Mouse (Mus musculus) testis, adult 2 months (tissue): ENCODE measurements around the gene Fam234a. TPM values are rescaled to one million over a fixed set of nuclear protein-coding genes. Genes with fewer than 3 reads are reported as not detected.

ENCODE experiments used
- H3K27ac ChIP-seq: fragments of 200-500 bp; 2 replicates; pipeline ENCODE4 v1.5.1; 2012; ENCODE audit warnings: low read depth, low read length; ENCODE audit not compliant: control insufficient read depth, insufficient read depth
- H3K27me3 ChIP-seq: fragments of 200-500 bp; 2 replicates; pipeline ENCODE4 v1.6.1; 2012; ENCODE audit warnings: mild to moderate bottlenecking, low read length, moderate library complexity; ENCODE audit not compliant: control insufficient read depth, insufficient read depth
- H3K36me3 ChIP-seq: fragments of 200-500 bp; 2 replicates; pipeline ENCODE4 v1.6.1; 2012; ENCODE audit warnings: mild to moderate bottlenecking, low read length; ENCODE audit not compliant: control insufficient read depth, insufficient read depth
- H3K4me1 ChIP-seq: fragments of 200-500 bp; 2 replicates; pipeline ENCODE4 v1.6.1; 2012; ENCODE audit warnings: low read length; ENCODE audit not compliant: control insufficient read depth, insufficient read depth
- H3K4me3 ChIP-seq: fragments of 200-500 bp; 2 replicates; pipeline ENCODE4 v1.5.1; 2012; ENCODE audit warnings: low read depth, mild to moderate bottlenecking, low read length, moderate library complexity, mixed read lengths; ENCODE audit not compliant: control insufficient read depth
- CTCF ChIP-seq: fragments of 200-500 bp; IDR thresholded peaks from 2 replicates; pipeline ENCODE4 v1.5.1; 2012; ENCODE audit warnings: low read depth, mild to moderate bottlenecking, inconsistent platforms, low read length, moderate library complexity; ENCODE audit not compliant: control insufficient read depth, insufficient read depth, insufficient replicate concordance
- POLR2A ChIP-seq: fragments of 200-500 bp; IDR thresholded peaks from 2 replicates; pipeline ENCODE4 v1.6.1; 2012; ENCODE audit warnings: low read depth, mild to moderate bottlenecking, inconsistent platforms, low read length, moderate library complexity; ENCODE audit not compliant: control insufficient read depth
- polyA plus RNA-seq: library from polyadenylated mRNA; depleted of rRNA; stranded (reverse); fragments of >200 nt; gene quantifications from 2 replicates; pipeline ENCODE4 v1.2.3, GENCODE M21; 2012

The Fam234a gene
- polyA plus RNA-seq, 1 experiment = 74.9 TPM

GRCm38 (mm10) chr17:26268851-26269250 is 24.8 kb upstream of the Fam234a start:
- H3K36me3 ChIP-seq = no peaks in the 10 kb centered on the region; the same call in 1 of the 2 replicates
- TF ChIP-seq CTCF = no peak
- TF ChIP-seq POLR2A = no peak
- no peaks in the 10 kb centered on the region for H3K27me3 ChIP-seq
- H3K4me1 ChIP-seq = no peaks in the 10 kb centered on the region
- no peak overlapping the region for H3K27ac ChIP-seq
- H3K4me3 ChIP-seq = no peak overlapping the region

DNA sequence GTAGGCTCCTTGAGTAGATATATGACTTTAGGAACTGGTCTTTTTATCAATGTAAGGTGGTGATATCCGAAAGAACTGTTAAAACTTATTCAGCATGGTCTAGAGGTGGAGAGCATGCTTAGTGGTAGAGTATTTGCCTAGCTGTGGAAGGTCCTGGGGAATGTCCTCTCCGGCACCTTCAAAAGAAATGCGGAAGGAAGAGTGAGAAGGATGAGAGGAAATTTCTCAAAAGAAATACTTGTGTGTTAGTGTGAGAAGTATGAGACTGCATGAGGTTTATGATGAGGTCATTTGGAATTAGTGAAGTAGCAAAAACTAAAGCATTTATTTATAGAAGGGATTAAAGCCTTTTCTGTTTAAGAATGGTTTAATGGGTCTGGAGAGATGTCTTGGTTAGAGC is 18.3 kb upstream of the Fam234a start:
- no peaks in the 10 kb centered on the region for H3K27me3 ChIP-seq
- TF ChIP-seq POLR2A (no peak), CTCF (no peak)
- H3K4me3 ChIP-seq = no peak overlapping the region
- H3K27ac ChIP-seq = no peak overlapping the region
- H3K36me3 ChIP-seq = no peaks in the 10 kb centered on the region; the same call in 1 of the 2 replicates
- no peaks in the 10 kb centered on the region for H3K4me1 ChIP-seq

- Histone ChIP-seq H3K4me3 (no peak overlapping the region), H3K36me3 (no peaks in the 10 kb centered on the region; the same call in 1 of the 2 replicates), H3K27me3 (no peaks in the 10 kb centered on the region), H3K27ac (no peak overlapping the region), H3K4me1 (no peaks in the 10 kb centered on the region)
- TF ChIP-seq POLR2A (no peak), CTCF (no peak)
Measured at GRCm38 (mm10) chr17:26261826-26262225, 17.8 kb upstream of the Fam234a start.

DNA sequence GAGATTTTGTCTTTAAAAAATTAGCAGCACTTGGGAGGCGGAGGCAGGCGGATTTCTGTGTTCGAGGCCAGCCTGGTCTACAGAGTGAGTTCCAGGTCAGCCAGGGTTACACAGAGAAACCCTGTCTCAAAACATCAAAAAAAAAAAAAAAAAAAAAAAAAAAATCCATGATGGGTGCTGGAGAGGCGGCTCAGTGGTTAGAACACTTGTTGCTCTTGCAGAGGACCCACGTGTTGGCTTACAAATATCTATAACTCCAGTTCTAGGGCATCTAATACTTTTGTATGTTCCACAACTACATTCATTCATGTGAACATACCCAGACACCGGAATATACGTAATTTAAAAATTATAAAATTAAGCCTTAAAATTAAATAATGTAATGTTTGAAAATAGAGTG is 11.3 kb upstream of the Fam234a start:
- no peaks in the 10 kb centered on the region for H3K4me1 ChIP-seq
- H3K27me3 ChIP-seq = no peaks in the 10 kb centered on the region
- no peaks in the 10 kb centered on the region for H3K36me3 ChIP-seq
- H3K4me3 ChIP-seq = no peak overlapping the region
- no peak for TF ChIP-seq POLR2A
- H3K27ac ChIP-seq = no peak overlapping the region

DNA sequence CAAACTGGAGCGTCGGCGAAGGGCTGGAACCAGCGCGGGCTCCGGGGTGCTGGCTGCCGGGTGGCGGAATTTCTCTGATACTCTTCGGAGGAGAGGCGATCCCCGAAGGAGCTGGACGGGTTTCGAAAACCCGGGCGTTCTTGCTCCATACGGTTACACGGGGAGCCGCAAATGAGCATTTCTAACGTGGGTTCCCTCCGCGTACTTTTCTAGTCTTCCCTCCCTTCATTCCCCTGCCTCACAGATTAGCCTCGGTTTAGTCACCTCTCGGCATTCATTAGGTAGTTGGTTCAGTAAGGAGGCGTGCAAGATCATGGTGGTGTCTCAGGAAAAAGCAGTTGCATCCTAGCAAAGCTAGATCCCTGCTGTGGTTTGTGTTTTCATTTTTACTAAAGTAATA is 9.4 kb upstream of the Fam234a start:
- Histone ChIP-seq H3K4me1 (no peaks in the 10 kb centered on the region), H3K4me3 (peak overlapping the region; percentile 97), H3K27me3 (no peaks in the 10 kb centered on the region), H3K36me3 (no peaks in the 10 kb centered on the region), H3K27ac (peak overlapping the region; percentile 98)
- TF ChIP-seq POLR2A (no peak), CTCF (no peak)

GRCm38 (mm10) chr17:26252539-26253251 is 8.7 kb upstream of the Fam234a start, which contains the start of gene Luc7l:
TSS of gene Luc7l (plus strand) at chr17:26252896.
- TF ChIP-seq POLR2A (peak; percentile 99), CTCF (no peak)
- peak within 1 kb of the TSS; percentile 97 for H3K4me3 ChIP-seq
- no peaks in the 10 kb centered on the region for H3K36me3 ChIP-seq
- no peaks in the 10 kb centered on the region for H3K4me1 ChIP-seq
- peak within 1 kb of the TSS; percentile 98 for H3K27ac ChIP-seq
- H3K27me3 ChIP-seq = no peaks in the 10 kb centered on the region

- Histone ChIP-seq H3K27ac (peak overlapping the region; percentile 84), H3K36me3 (no peaks in the 10 kb centered on the region)
- TF ChIP-seq CTCF (no peak), POLR2A (no peak)
Measured at GRCm38 (mm10) chr17:26251886-26252538, 8.0 kb upstream of the Fam234a start.

More at GRCm38 (mm10) chr17:26251886-26252538, 8.0 kb upstream of the Fam234a start:
- Histone ChIP-seq H3K4me1 (no peaks in the 10 kb centered on the region), H3K4me3 (peak overlapping the region; percentile 16; the same call in 1 of the 2 replicates), H3K27me3 (no peaks in the 10 kb centered on the region)
